Mouse (Mus musculus): ENCODE results near the gene Map2k4. TPM values are rescaled to one million over a fixed set of nuclear protein-coding genes. Genes with fewer than 3 reads are reported as not detected.

The Map2k4 gene
- total and polyA plus RNA-seq, 2 experiments from 2014 or later = 116 TPM

DNA sequence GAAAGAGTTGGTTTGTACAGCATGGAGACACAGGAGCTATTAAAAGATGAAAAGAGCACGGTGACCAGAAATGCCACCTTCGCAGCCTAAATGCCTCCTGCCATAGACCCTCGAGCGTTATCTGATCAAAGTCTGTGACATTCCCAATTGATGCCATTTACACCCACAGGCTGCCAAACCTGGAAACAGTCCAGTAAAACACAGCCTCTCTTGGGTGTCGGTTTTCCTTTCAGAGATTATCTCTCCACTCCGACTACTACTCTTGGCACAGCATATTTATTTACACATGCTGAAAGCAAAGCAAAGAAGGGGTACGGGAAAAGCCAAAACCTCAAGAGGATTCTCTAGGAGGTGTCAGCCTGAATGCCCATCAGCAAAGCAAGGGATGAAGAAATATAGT, 136.7 kb downstream of the Map2k4 start:
- Histone ChIP-seq H3K9ac (replicated peaks; ENCODE audit: low read length) (no peak overlapping the region), H3K27ac (no peak overlapping the region), H3K4me1 (ENCODE audit: insufficient read depth, low read length) (no peaks in the 10 kb centered on the region), H3K27me3 (ENCODE audit: insufficient read depth, low read length) (no peaks in the 10 kb centered on the region), H3K36me3 (ENCODE audit: insufficient read depth, low read length) (no peaks in the 10 kb centered on the region), H3K4me2 (ENCODE audit: low read depth, low read length) (no peak overlapping the region), H3K9me3 (ENCODE audit: low read length) (no peaks in the 10 kb centered on the region), H3K4me3 (ENCODE audit: low read length) (no peak overlapping the region)
- TF ChIP-seq CTCF (IDR thresholded peaks at IDR 0.05; ENCODE audit: low read depth) = no peak
- DNase-seq (ENCODE audit: low spot score) (no peak), ATAC-seq (no peak)
- 67% methylated on average over 7 of the region's 7 CpGs for WGBS

DNA sequence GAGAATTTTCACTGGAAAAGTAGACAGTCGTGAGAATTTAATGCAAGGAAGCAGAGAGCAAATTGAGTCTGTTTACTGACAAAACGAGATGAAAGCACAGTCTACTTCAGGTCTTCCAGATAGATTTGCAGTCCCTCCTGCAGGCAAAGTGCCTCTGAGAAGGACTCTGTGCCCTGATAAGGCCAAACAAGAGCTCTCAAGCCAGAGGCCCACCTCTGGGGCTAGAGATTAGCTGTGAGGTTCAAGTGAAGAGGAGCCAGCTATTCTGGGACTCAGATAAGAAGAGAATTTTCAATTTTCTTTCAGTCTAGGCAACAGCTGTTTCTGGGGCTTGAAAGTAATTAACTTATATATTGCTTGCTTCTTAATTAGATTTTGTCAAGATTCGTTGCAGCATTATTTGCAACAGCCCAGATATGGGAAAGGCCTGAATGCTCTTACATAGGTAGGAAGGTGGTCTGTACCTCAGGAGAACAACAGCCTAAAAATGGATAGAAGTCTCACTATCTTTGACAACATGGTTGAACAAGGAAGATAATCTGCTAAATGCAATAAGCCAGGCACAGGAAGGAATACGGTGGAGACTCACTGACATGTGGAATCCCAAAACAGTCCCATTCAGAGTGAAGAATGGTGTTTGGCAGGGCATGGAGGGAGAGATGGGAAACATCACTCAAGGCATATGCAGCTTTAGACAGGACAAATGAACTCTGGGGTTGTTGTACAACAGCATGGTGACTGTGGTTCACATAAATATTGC, 138.0 kb downstream of the Map2k4 start:
- WGBS = 62% methylated on average over 4 of the region's 4 CpGs
- no peak for DNase-seq (ENCODE audit: low spot score)

GRCm38 (mm10) chr11:65649469-65649868, 138.6 kb downstream of the Map2k4 start:
- no peak overlapping the region for H3K4me2 ChIP-seq (ENCODE audit: low read depth, low read length)
- H3K36me3 ChIP-seq (ENCODE audit: insufficient read depth, low read length) = no peaks in the 10 kb centered on the region
- H3K27ac ChIP-seq = no peak overlapping the region
- ATAC-seq (no peak), DNase-seq (ENCODE audit: low spot score) (no peak)
- TF ChIP-seq CTCF (IDR thresholded peaks at IDR 0.05; ENCODE audit: low read depth) = no peak
- no peaks in the 10 kb centered on the region for H3K27me3 ChIP-seq (ENCODE audit: insufficient read depth, low read length)
- H3K4me3 ChIP-seq (ENCODE audit: low read length) = no peak overlapping the region
- no peak overlapping the region for H3K9ac ChIP-seq (replicated peaks; ENCODE audit: low read length)
- WGBS = 87% methylated on average over 4 of the region's 4 CpGs
- no peaks in the 10 kb centered on the region for H3K4me1 ChIP-seq (ENCODE audit: insufficient read depth, low read length)
- no peaks in the 10 kb centered on the region for H3K9me3 ChIP-seq (ENCODE audit: low read length)

More for the DNA sequence above, 138.0 kb downstream of the Map2k4 start:
- Histone ChIP-seq H3K36me3 (ENCODE audit: insufficient read depth, low read length) (no peaks in the 10 kb centered on the region), H3K4me3 (ENCODE audit: low read length) (no peak overlapping the region), H3K4me1 (ENCODE audit: insufficient read depth, low read length) (no peaks in the 10 kb centered on the region), H3K9ac (replicated peaks; ENCODE audit: low read length) (no peak overlapping the region), H3K27me3 (ENCODE audit: insufficient read depth, low read length) (no peaks in the 10 kb centered on the region), H3K27ac (no peak overlapping the region), H3K4me2 (ENCODE audit: low read depth, low read length) (no peak overlapping the region), H3K9me3 (ENCODE audit: low read length) (no peaks in the 10 kb centered on the region)
- ATAC-seq = no peak
- no peak for TF ChIP-seq CTCF (IDR thresholded peaks at IDR 0.05; ENCODE audit: low read depth)

GRCm38 (mm10) chr11:65646314-65646713, 141.8 kb downstream of the Map2k4 start:
- DNase-seq (ENCODE audit: low spot score) (no peak), ATAC-seq (no peak)
- Histone ChIP-seq H3K9ac (replicated peaks; ENCODE audit: low read length) (no peak overlapping the region), H3K9me3 (ENCODE audit: low read length) (no peaks in the 10 kb centered on the region), H3K36me3 (ENCODE audit: insufficient read depth, low read length) (no peaks in the 10 kb centered on the region), H3K4me1 (ENCODE audit: insufficient read depth, low read length) (no peaks in the 10 kb centered on the region), H3K4me3 (ENCODE audit: low read length) (no peak overlapping the region), H3K27me3 (ENCODE audit: insufficient read depth, low read length) (no peaks in the 10 kb centered on the region), H3K4me2 (ENCODE audit: low read depth, low read length) (no peak overlapping the region), H3K27ac (no peak overlapping the region)
- no peak for TF ChIP-seq CTCF (IDR thresholded peaks at IDR 0.05; ENCODE audit: low read depth)
- WGBS = 86% methylated on average over 5 of the region's 5 CpGs

DNA sequence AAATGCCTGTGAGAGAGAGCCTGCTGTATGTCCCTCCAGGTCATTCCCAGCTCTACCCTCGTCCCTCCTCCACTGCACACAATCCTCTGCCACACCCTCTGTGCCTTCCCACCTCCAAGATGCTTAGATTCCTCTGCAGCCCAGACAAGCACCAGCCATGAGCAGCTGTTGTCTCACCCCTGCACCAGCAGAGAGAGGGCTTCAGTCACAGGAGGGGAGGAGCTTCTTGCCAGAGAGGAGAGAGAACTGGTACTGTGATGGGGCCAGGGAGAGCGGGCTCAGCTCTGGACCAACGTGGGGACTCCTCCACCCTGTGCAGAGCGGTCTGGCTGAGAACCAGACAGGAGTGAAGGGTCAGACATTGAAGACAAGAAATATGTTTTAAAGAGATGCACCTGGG, 143.6 kb downstream of the Map2k4 start:
- ATAC-seq = no peak
- TF ChIP-seq CTCF (IDR thresholded peaks at IDR 0.05; ENCODE audit: low read depth) = no peak

DNA sequence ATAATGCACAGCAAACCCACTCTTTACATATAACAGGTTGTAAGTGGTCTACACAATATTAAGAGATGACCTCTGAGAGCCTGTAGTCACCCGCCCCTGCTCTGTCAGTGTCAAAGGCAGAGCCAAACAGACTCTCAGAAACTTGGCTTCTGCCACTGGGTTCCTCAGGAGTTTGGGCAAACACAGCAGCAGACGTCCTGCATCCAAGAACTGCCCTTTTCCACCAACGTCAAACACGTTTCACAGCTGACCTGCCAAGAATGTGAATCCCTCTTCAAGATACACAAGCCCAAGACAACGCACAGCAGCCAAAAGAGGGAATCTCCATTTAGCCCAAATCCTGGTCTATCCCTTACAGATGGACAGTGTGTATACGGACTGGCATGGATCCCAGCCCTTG, 147.8 kb downstream of the Map2k4 start:
- TF ChIP-seq CTCF (IDR thresholded peaks at IDR 0.05; ENCODE audit: low read depth) = no peak
- Histone ChIP-seq H3K4me2 (ENCODE audit: low read depth, low read length) (no peak overlapping the region), H3K4me1 (ENCODE audit: insufficient read depth, low read length) (no peaks in the 10 kb centered on the region), H3K27ac (no peak overlapping the region), H3K9ac (replicated peaks; ENCODE audit: low read length) (no peak overlapping the region), H3K4me3 (ENCODE audit: low read length) (no peak overlapping the region), H3K27me3 (ENCODE audit: insufficient read depth, low read length) (no peaks in the 10 kb centered on the region), H3K9me3 (ENCODE audit: low read length) (no peaks in the 10 kb centered on the region), H3K36me3 (ENCODE audit: insufficient read depth, low read length) (no peaks in the 10 kb centered on the region)
- WGBS = 56% methylated on average over 6 of the region's 6 CpGs
- ATAC-seq (no peak), DNase-seq (ENCODE audit: low spot score) (no peak)

More for the DNA sequence above, 143.6 kb downstream of the Map2k4 start:
- Histone ChIP-seq H3K9me3 (ENCODE audit: low read length) (no peaks in the 10 kb centered on the region), H3K27ac (no peak overlapping the region), H3K27me3 (ENCODE audit: insufficient read depth, low read length) (no peaks in the 10 kb centered on the region), H3K4me2 (ENCODE audit: low read depth, low read length) (no peak overlapping the region), H3K9ac (replicated peaks; ENCODE audit: low read length) (no peak overlapping the region), H3K4me3 (ENCODE audit: low read length) (no peak overlapping the region), H3K4me1 (ENCODE audit: insufficient read depth, low read length) (no peaks in the 10 kb centered on the region), H3K36me3 (ENCODE audit: insufficient read depth, low read length) (no peaks in the 10 kb centered on the region)
- no peak for DNase-seq (ENCODE audit: low spot score)
- WGBS = 56% methylated on average over 4 of the region's 4 CpGs

MicroRNA genes within 50 kb of the gene (microRNA counts, 519-probe panel; counts per million panel counts)
- microRNA mmu-miR-744 = not detected

Small RNA genes lying within 50 kb of the gene (microRNA-seq; reads per million reads assigned to microRNA genes)
- gene Mir744 = 6,949 to 7,263 reads per million in 2 experiments

Other genes with a start within 250 kb of the Map2k4 start
- gene Zkscan6, start 18.9 kb upstream of the Map2k4 start, total RNA-seq (2014; rRNA removed) = 10.0 and 11.5 TPM in 2 replicates
- gene Zkscan6, start 18.9 kb upstream of the Map2k4 start, polyA plus RNA-seq (2015; fragmentation: Nextera tagmentation; extraction: Ambion mirVana) = 11.1 and 11.8 TPM in 2 replicates